Mouse (Mus musculus): ENCODE results near the gene Adgrv1. TPM values are rescaled to one million over a fixed set of nuclear protein-coding genes. Genes with fewer than 3 reads are reported as not detected.

Gene Adgrv1
- polyA plus RNA-seq, 1 experiment from 2014 or later = 16.7 TPM

DNA sequence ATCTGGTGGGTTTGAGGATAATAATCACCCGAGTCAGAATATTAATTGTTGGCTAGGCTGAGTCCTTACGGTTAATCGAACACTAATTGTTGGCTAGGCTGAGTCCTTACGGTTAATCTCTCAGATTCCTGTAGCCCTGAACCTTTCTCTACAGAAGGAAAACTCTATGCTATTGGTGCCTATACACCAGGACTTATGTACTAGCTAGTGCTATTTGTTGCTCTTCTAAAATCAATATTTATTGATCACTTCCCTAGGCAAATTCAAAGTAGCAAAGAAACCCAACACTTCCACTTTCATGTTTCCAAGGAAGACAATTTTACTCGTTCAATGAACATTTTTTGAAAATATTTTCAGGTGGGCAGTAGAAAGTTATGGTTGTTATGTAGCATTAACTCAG is 278.4 kb downstream of the Adgrv1 start:
- Histone ChIP-seq H3K27ac (replicated peaks; ENCODE audit: low read depth, low read length) (no peak overlapping the region), H3K27me3 (ENCODE audit: control insufficient read depth, insufficient read depth, low read length) (no peaks in the 10 kb centered on the region), H3K4me2 (ENCODE audit: low read length) (no peak overlapping the region), H3K9me3 (ENCODE audit: control insufficient read depth, low read length) (no peaks in the 10 kb centered on the region), H3K4me3 (replicated peaks; ENCODE audit: low read depth, low read length) (no peak overlapping the region), H3K9ac (replicated peaks; ENCODE audit: low read length) (no peak overlapping the region), H3K4me1 (ENCODE audit: control insufficient read depth, insufficient read depth, low read length) (no peaks in the 10 kb centered on the region), H3K36me3 (ENCODE audit: control insufficient read depth, insufficient read depth, low read length) (no peaks in the 10 kb centered on the region)
- WGBS = 88% methylated on average over 5 of the region's 5 CpGs
- DNase-seq = no peak
- ATAC-seq (ENCODE audit: low FRiP score, low TSS enrichment) = no peak

DNA sequence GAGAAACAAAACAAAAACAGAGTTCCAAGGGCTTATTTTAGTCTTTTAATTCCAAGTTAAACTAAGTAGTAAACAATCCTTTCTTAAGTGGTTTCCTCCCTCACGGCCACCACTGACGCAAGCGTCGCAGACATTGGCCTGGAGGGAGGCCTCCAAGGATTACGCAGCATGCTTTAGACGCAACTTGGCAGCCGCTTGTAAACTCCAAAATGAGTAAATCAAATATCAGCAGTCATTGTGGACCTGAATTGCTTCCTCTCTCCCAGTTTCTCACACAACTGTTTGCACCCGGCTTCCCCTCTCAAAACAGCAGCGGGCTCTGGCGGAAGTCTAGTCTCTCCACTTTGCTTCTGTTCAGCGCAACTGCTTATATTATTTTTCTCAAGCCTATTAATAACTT is 280.7 kb downstream of the Adgrv1 start:
- DNase-seq (peak; percentile 10), ATAC-seq (ENCODE audit: low FRiP score, low TSS enrichment) (no peak)
- Histone ChIP-seq H3K4me1 (ENCODE audit: control insufficient read depth, insufficient read depth, low read length) (no peaks in the 10 kb centered on the region), H3K4me2 (ENCODE audit: low read length) (no peak overlapping the region), H3K27me3 (ENCODE audit: control insufficient read depth, insufficient read depth, low read length) (no peaks in the 10 kb centered on the region), H3K9ac (replicated peaks; ENCODE audit: low read length) (no peak overlapping the region), H3K27ac (replicated peaks; ENCODE audit: low read depth, low read length) (no peak overlapping the region), H3K9me3 (ENCODE audit: control insufficient read depth, low read length) (no peaks in the 10 kb centered on the region), H3K36me3 (ENCODE audit: control insufficient read depth, insufficient read depth, low read length) (no peaks in the 10 kb centered on the region), H3K4me3 (replicated peaks; ENCODE audit: low read depth, low read length) (no peak overlapping the region)
- WGBS = 79% methylated on average over 11 of the region's 11 CpGs

DNA sequence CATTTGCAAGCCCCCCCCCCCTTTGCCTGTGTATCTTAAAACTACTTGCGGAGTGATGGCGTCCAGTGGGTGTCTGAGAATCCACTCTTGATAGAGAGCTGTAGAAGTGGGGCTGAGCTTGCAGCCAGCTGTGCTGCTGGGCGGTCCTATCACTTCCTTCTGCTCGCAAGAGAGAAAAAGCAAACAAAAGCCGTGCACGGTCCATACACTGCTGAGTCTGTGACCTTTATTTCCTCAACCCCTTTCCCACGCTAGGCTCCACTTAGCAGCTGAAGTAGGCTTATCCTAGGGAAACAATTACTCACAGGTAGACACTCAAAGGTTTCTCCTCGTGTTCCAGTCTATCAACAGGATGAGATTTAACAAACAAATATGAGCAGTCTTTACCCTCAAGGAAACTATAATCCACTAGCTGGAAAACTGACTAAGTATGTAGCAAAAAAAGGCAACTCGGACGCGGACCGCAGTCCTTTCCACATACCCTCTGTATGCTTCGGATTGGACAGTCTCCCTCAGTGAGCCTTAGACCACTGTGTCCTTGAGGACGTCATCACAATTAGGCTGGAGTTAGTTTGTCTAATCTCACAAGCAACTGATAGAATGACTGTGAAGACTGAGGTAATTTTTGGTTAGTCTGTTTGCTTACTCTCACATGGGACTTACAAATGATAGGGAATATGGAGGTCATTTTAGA is 281.3 kb downstream of the Adgrv1 start:
- WGBS = 60% methylated on average over 14 of the region's 14 CpGs
- ATAC-seq (ENCODE audit: low FRiP score, low TSS enrichment) (peak; percentile 14; the same call in 1 of the 2 replicates), DNase-seq (peak; percentile 39)
- H3K9me3 ChIP-seq (ENCODE audit: control insufficient read depth, low read length) = no peaks in the 10 kb centered on the region
- H3K4me2 ChIP-seq (ENCODE audit: low read length) = no peak overlapping the region
- H3K27me3 ChIP-seq (ENCODE audit: control insufficient read depth, insufficient read depth, low read length) = no peaks in the 10 kb centered on the region
- H3K9ac ChIP-seq (replicated peaks; ENCODE audit: low read length) = no peak overlapping the region
- H3K36me3 ChIP-seq (ENCODE audit: control insufficient read depth, insufficient read depth, low read length) = no peaks in the 10 kb centered on the region
- no peaks in the 10 kb centered on the region for H3K4me1 ChIP-seq (ENCODE audit: control insufficient read depth, insufficient read depth, low read length)
- no peak overlapping the region for H3K4me3 ChIP-seq (replicated peaks; ENCODE audit: low read depth, low read length)
- H3K27ac ChIP-seq (replicated peaks; ENCODE audit: low read depth, low read length) = no peak overlapping the region

DNA sequence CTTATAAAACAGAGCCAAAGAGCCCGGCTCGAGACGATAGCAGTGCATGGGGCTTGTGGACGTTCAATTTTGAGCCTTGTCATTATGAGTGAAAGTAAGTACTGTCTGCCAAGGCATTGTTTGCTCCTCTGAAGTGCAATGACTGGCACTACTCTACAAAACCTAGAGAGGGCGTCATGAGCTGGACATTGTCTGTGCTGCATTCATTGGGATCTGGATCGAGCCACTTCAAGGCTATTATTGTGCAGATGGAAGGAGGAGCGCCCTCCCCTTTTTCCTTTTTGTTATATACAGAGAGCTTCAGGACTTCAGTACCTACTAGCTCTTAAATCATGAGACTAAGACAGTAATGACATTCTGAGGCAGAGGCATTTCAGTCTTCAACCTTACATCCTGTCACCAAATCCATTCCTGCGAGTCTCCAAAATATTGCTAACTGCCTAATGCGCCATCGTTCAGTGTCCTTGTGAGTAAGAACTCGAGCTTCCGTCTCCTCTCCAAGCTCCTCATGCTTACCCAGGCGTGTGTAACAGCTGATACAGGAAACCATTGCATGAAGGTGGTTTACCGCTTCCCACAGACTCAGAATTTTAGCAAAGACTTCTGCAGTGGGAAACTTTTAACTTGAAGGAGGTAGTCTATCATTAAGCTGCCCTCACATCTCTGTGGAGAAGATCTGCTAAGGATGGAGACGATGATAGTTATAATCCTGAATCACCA is 285.5 kb downstream of the Adgrv1 start:
- WGBS = 93% methylated on average over 15 of the region's 15 CpGs

DNA sequence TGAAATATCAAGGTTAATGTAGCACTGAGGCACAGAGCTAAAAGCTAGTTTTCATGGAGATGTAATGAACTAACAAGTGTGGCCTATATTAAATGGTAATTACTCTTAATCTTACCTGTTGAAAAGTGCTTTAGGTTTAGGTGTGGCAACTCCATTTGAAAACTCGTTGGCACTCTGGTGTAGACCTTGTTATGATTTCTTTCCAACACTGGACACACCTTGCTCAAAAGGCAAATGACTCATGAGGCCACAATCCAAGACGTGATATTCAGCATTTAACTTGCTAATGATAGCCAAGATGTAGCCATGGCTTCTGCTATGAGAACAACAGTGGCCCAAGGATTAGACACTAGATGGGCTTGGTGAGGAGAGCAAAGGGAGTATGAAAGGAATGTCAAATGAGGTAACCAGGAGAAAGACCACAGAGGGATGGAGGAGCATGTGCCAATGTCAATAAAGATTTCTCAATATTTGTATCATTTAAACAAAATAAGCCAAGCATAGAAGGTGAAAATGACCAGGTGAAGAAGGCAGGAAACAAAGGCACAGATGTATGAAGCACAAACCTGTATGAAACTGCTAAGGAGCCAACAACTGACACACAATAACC is 289.9 kb downstream of the Adgrv1 start:
- 95% methylated on average over 2 of the region's 2 CpGs for WGBS
- Histone ChIP-seq H3K4me1 (ENCODE audit: control insufficient read depth, insufficient read depth, low read length) (no peaks in the 10 kb centered on the region), H3K36me3 (ENCODE audit: control insufficient read depth, insufficient read depth, low read length) (no peaks in the 10 kb centered on the region), H3K27me3 (ENCODE audit: control insufficient read depth, insufficient read depth, low read length) (no peaks in the 10 kb centered on the region), H3K9ac (replicated peaks; ENCODE audit: low read length) (no peak overlapping the region), H3K4me2 (ENCODE audit: low read length) (no peak overlapping the region), H3K27ac (replicated peaks; ENCODE audit: low read depth, low read length) (no peak overlapping the region), H3K4me3 (replicated peaks; ENCODE audit: low read depth, low read length) (no peak overlapping the region), H3K9me3 (ENCODE audit: control insufficient read depth, low read length) (no peaks in the 10 kb centered on the region)
- DNase-seq (no peak), ATAC-seq (ENCODE audit: low FRiP score, low TSS enrichment) (no peak)

More for the DNA sequence above, 285.5 kb downstream of the Adgrv1 start:
- no peaks in the 10 kb centered on the region for H3K36me3 ChIP-seq (ENCODE audit: control insufficient read depth, insufficient read depth, low read length)
- H3K4me2 ChIP-seq (ENCODE audit: low read length) = no peak overlapping the region
- no peaks in the 10 kb centered on the region for H3K9me3 ChIP-seq (ENCODE audit: control insufficient read depth, low read length)
- DNase-seq (no peak), ATAC-seq (ENCODE audit: low FRiP score, low TSS enrichment) (no peak)
- H3K27me3 ChIP-seq (ENCODE audit: control insufficient read depth, insufficient read depth, low read length) = no peaks in the 10 kb centered on the region
- H3K4me1 ChIP-seq (ENCODE audit: control insufficient read depth, insufficient read depth, low read length) = no peaks in the 10 kb centered on the region
- no peak overlapping the region for H3K4me3 ChIP-seq (replicated peaks; ENCODE audit: low read depth, low read length)
- H3K27ac ChIP-seq (replicated peaks; ENCODE audit: low read depth, low read length) = no peak overlapping the region
- no peak overlapping the region for H3K9ac ChIP-seq (replicated peaks; ENCODE audit: low read length)

DNA sequence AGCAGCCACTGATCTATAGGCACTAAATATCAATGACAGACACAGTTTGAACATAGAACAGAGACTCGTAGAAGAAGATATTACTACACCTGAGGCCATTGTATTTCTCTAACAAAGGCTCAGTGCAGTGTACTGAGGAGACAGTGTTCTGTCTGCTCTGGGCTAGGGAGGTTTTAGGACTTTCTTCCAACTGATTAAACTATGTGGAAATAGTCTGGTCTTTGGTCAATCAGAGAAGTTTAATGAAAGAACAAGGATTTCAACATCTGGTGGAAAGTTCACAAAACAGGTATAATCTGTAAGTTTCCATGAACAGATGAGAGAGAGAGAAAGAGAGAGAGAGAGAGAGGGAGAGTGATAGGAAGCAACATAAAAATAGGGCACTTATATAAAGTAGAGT is 297.7 kb downstream of the Adgrv1 start:
- Histone ChIP-seq H3K4me3 (replicated peaks; ENCODE audit: low read depth, low read length) (no peak overlapping the region), H3K36me3 (ENCODE audit: control insufficient read depth, insufficient read depth, low read length) (no peaks in the 10 kb centered on the region), H3K9ac (replicated peaks; ENCODE audit: low read length) (no peak overlapping the region), H3K27me3 (ENCODE audit: control insufficient read depth, insufficient read depth, low read length) (no peaks in the 10 kb centered on the region), H3K27ac (replicated peaks; ENCODE audit: low read depth, low read length) (no peak overlapping the region), H3K4me2 (ENCODE audit: low read length) (no peak overlapping the region), H3K4me1 (ENCODE audit: control insufficient read depth, insufficient read depth, low read length) (no peaks in the 10 kb centered on the region), H3K9me3 (ENCODE audit: control insufficient read depth, low read length) (no peaks in the 10 kb centered on the region)
- ATAC-seq (ENCODE audit: low FRiP score, low TSS enrichment) = no peak
- WGBS = 80% methylated on average over 1 of the region's 1 CpGs
- no peak for DNase-seq

DNA sequence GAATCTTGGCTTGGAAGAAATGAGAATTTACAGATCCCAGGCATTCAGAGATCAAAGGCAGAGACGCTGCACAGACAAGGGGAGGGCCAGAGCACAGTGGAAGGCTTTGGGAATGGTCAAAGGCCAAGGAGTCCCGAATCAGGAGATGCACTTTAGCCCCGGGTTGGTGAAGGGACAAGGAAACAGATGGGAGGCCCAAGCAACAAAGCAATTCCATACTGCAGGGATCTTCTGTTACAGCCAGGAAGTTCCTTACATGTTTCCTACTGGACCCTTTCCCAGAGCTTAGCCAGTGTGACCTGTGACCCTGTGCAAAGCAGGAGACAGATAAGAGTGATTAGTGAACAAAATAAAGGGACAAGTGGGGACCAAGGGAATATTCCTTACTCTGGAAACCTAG is 300.9 kb downstream of the Adgrv1 start:
- no peak overlapping the region for H3K4me2 ChIP-seq (ENCODE audit: low read length)
- H3K4me1 ChIP-seq (ENCODE audit: control insufficient read depth, insufficient read depth, low read length) = no peaks in the 10 kb centered on the region
- no peaks in the 10 kb centered on the region for H3K36me3 ChIP-seq (ENCODE audit: control insufficient read depth, insufficient read depth, low read length)
- no peak overlapping the region for H3K4me3 ChIP-seq (replicated peaks; ENCODE audit: low read depth, low read length)
- DNase-seq = no peak
- no peaks in the 10 kb centered on the region for H3K27me3 ChIP-seq (ENCODE audit: control insufficient read depth, insufficient read depth, low read length)
- 43% methylated on average over 3 of the region's 3 CpGs for WGBS
- no peaks in the 10 kb centered on the region for H3K9me3 ChIP-seq (ENCODE audit: control insufficient read depth, low read length)
- H3K27ac ChIP-seq (replicated peaks; ENCODE audit: low read depth, low read length) = no peak overlapping the region
- no peak overlapping the region for H3K9ac ChIP-seq (replicated peaks; ENCODE audit: low read length)
- ATAC-seq (ENCODE audit: low FRiP score, low TSS enrichment) = no peak

DNA sequence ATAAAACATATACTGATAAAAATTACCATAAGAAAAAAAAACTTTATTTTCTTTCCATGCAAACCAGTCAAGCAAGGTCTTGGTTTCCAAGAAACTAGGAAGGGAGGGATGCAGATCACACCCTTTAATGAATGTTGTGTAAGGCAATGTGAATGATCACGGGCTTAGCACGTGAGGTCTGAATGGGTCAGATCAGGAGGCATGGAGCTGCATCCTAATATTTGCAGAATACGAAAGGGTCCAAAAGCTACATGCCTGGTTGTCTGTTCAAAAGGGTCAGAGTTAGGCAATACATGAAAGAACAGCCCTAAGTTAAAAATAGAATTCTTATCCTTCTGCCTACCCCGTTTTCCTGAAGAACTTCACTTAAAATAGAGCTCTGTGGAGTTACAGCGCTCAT is 303.2 kb downstream of the Adgrv1 start:
- DNase-seq (no peak), ATAC-seq (ENCODE audit: low FRiP score, low TSS enrichment) (no peak)
- Histone ChIP-seq H3K4me3 (replicated peaks; ENCODE audit: low read depth, low read length) (no peak overlapping the region), H3K9me3 (ENCODE audit: control insufficient read depth, low read length) (no peaks in the 10 kb centered on the region), H3K9ac (replicated peaks; ENCODE audit: low read length) (no peak overlapping the region), H3K27ac (replicated peaks; ENCODE audit: low read depth, low read length) (no peak overlapping the region), H3K27me3 (ENCODE audit: control insufficient read depth, insufficient read depth, low read length) (no peaks in the 10 kb centered on the region), H3K36me3 (ENCODE audit: control insufficient read depth, insufficient read depth, low read length) (no peaks in the 10 kb centered on the region), H3K4me1 (ENCODE audit: control insufficient read depth, insufficient read depth, low read length) (no peaks in the 10 kb centered on the region), H3K4me2 (ENCODE audit: low read length) (no peak overlapping the region)
- WGBS = 89% methylated on average over 5 of the region's 5 CpGs

DNA sequence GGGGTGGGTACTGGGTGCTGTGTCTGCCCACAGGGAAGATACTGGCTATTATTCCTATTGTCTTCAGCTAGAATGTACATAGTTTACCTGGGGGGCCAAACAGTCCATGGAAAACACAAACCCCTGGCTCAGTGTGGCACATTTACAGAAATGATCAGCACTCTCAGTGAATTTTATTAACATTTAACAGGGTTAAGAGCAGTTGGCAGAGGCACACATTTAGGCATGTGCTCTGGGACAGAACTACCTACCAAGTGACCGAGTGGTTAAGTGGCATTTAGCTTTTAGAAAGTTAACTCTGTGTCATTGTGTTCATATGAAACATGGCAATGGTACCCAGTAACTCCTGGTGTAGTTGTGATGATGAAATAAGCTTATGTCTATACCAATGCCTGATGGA is 304.8 kb downstream of the Adgrv1 start:
- DNase-seq (no peak), ATAC-seq (ENCODE audit: low FRiP score, low TSS enrichment) (no peak)
- Histone ChIP-seq H3K27me3 (ENCODE audit: control insufficient read depth, insufficient read depth, low read length) (no peaks in the 10 kb centered on the region), H3K9ac (replicated peaks; ENCODE audit: low read length) (no peak overlapping the region), H3K4me3 (replicated peaks; ENCODE audit: low read depth, low read length) (no peak overlapping the region), H3K36me3 (ENCODE audit: control insufficient read depth, insufficient read depth, low read length) (no peaks in the 10 kb centered on the region), H3K27ac (replicated peaks; ENCODE audit: low read depth, low read length) (no peak overlapping the region), H3K4me1 (ENCODE audit: control insufficient read depth, insufficient read depth, low read length) (no peaks in the 10 kb centered on the region), H3K4me2 (ENCODE audit: low read length) (no peak overlapping the region), H3K9me3 (ENCODE audit: control insufficient read depth, low read length) (no peaks in the 10 kb centered on the region)
- WGBS = 93% methylated on average over 1 of the region's 1 CpGs
